Mouse (Mus musculus): ENCODE results near the gene Stpg4.

Gene Stpg4

DNA sequence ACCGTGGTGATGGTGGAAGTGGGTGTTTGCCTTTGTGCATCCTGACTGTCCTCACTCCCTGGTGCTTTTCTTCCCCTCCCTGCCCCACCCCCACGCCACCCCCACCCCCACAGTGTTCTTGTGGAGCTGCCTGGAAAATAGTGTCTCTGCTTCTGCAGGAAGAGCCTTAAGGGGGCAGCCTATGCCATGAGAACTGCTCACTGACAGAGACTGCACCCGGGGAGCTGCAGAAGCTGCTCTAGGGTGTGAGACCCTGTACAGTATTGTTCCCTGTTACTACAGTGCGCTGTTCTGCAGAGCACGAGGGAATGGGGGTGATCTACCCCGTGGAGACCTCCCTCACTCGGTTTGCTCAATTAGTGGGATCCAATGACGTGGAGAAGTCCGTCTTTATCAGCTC is 78.5 kb downstream of the Stpg4 start:
- DNase-seq, result no peak

DNA sequence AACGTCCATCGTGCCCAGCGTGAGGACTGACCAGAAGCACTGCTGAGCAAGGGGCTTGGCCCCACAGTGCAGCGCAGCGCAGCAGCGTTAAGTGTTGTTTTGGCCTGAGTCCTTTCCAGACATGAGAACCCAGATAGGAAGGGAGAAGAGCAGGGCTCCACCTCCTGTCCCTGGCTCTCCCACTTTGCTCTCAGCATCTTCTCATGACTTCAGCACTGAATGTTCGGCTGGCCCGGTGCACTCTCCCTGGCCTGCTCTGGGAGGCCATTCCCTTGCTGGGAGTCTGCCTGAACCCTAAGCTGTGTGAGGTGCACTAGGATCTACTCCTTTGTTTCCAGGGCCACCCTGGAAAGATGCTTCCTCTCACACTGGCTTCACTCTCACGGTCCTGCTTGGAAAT is 79.2 kb downstream of the Stpg4 start:
- DNase-seq, result no peak

DNA sequence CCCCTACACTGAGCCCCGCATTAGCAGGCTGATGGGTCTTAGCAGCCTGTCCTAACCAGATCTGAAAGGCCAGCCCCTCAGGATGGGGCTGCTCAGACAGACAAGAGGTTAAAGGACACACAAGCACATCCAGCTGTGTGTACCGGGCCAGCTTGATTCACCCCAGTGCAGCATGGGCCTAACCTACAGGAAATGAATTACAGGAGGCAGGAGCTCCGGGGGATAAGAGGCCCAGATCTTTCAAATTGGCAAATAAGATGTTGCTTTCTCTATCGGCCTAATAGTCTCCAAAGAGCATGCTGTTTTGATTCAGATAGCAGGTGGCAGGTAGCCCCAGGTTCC is 82.3 kb downstream of the Stpg4 start:
- no peak for DNase-seq

DNA sequence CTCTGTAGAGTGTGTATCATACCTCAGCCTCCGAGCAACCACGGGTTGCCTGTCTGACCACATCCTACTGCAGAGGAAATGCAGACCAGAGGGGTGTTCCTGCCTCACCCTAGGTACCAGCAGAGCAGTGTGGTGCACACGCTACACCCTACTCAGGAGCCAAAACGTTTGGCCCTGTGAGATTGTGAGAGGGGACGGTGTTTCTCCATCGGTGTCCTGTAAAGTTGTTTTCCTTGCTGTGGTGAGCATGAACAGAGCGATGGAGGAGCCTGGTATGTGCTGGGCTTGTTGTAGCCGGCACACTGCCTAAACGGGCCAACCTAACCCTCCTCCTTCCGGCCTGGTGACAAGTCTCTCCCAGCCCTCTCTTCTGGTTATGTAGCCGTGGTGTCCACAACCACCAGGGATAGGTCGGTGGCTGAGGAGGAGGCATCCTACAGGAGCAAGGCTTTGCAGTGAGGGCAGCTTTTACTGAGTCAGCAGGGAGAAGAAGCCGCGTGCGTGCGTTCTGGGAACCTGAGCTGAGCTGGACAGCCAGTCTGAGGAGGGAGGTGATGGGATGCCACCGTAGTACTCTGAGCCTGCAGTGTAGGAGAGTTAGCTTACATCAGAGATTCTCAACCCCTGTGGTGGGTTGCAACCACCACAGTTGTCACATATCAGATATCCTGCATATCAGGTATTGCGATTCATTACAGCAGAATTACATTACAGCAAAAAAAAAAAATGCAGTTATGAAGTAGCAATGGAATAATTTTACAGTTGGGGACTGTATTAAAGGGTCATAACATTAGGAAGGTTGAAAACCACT is 82.9 kb downstream of the Stpg4 start:
- DNase-seq, result no peak

DNA sequence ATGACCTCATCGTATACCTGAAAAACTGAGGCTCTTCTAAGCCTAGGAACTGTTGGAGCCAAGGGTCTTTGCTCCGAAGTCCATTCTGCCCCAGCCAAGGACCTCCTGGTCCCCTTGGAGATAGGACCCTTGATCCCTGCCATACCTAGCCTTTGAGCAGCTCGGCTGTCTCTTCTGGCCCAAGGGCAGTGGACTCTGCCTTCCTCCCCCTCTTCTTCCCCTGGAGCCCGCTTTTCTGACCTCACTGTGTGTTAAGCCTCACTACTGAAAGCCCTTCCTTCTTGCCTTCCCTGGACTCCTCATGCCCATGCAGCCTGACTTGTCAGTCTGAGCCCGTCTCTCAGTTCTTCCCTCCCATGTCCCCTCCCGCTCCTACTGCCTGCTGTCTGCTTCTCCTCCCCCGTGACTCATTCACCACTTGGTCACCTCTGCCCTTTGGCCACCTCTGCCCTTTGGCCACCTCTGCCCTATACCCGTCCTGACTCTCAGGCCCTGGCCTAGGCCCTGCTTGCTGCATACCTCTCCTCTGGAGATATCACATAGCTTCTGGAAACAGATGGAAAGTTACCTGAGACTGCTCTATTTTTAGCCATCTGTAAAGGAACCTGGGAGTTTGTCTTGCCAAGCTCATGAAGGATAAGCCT is 84.4 kb downstream of the Stpg4 start:
- no peak for DNase-seq
